Mouse (Mus musculus) liver, embryonic 12.5 days (tissue): ENCODE measurements around the gene Hlcs. TPM values are rescaled to one million over a fixed set of nuclear protein-coding genes. Genes with fewer than 3 reads are reported as not detected.

Experiments
- ATAC-seq: fragments of 200-750 bp; cut with Nextera tagmentation; 2 replicates; pipeline ENCODE4 v1.8.0; 2017; ENCODE audit warnings: moderate number of reproducible peaks, mild to moderate bottlenecking, moderate library complexity
- H3K27ac ChIP-seq: fragments of 300-500 bp; sonication (generic); 2 replicates; pipeline ENCODE4 v1.5.1; 2016; ENCODE audit warnings: mild to moderate bottlenecking
- H3K27me3 ChIP-seq: fragments of 300-500 bp; sonication (generic); replicated peaks from 2 replicates; pipeline ENCODE4 v1.6.1; 2016; ENCODE audit warnings: mild to moderate bottlenecking, moderate library complexity
- H3K36me3 ChIP-seq: fragments of 300-500 bp; sonication (generic); 2 replicates; pipeline ENCODE4 v1.6.1; 2016; ENCODE audit warnings: mild to moderate bottlenecking, moderate library complexity
- H3K4me1 ChIP-seq: fragments of 300-500 bp; sonication (generic); 2 replicates; pipeline ENCODE4 v1.6.1; 2016
- H3K4me2 ChIP-seq: fragments of 300-500 bp; sonication (generic); 2 replicates; pipeline ENCODE4 v1.6.1; 2016; ENCODE audit warnings: mild to moderate bottlenecking, moderate library complexity
- H3K4me3 ChIP-seq: fragments of 300-500 bp; sonication (generic); 2 replicates; pipeline ENCODE4 v1.5.1; 2016; ENCODE audit warnings: mild to moderate bottlenecking, moderate library complexity
- H3K9ac ChIP-seq: fragments of 300-500 bp; sonication (generic); 2 replicates; pipeline ENCODE4 v1.6.1; 2016; ENCODE audit warnings: mild to moderate bottlenecking, moderate library complexity
- H3K9me3 ChIP-seq: fragments of 300-500 bp; sonication (generic); replicated peaks from 2 replicates; pipeline ENCODE4 v1.6.1; 2016; ENCODE audit warnings: mild to moderate bottlenecking, moderate library complexity
- WGBS: fragments of 180-500 bp; shearing (Covaris S2); methylation state at CpG from one replicate; pipeline ENCODE4 v1.1.7; 2016; ENCODE audit not compliant: insufficient replicate concordance; 5-methylcytosine and 5-hydroxymethylcytosine counted together
- polyA plus RNA-seq: library from polyadenylated mRNA; unstranded; fragments of >200 nt; fragmentation: Nextera tagmentation; extraction: Ambion mirVana; gene quantifications from 2 replicates; pipeline ENCODE4 v1.2.1, GENCODE M21; 2016

Hlcs gene
- polyA plus RNA-seq, 1 experiment from 2014 or later = 4.9 TPM

- Histone ChIP-seq H3K4me1 (0 out of 2 replicates have a peak, but pooled peaks cover 7% of the 10 kb centered on the region), H3K9ac (no peak overlapping the region), H3K27ac (no peak overlapping the region), H3K4me2 (no peak overlapping the region), H3K4me3 (no peak overlapping the region), H3K36me3 (no peaks in the 10 kb centered on the region), H3K9me3 (no peaks in the 10 kb centered on the region), H3K27me3 (no peaks in the 10 kb centered on the region)
- WGBS = 82% methylated on average over 10 of the region's 10 CpGs
- ATAC-seq = no peak
Observed at GRCm38 (mm10) chr16:94208826-94209225, 104.5 kb downstream of the Hlcs start.

- no peak overlapping the region for H3K9ac ChIP-seq
- ATAC-seq = no peak
- H3K27ac ChIP-seq = no peak overlapping the region
- no peak overlapping the region for H3K4me2 ChIP-seq
- H3K27me3 ChIP-seq = no peaks in the 10 kb centered on the region
- H3K4me1 ChIP-seq = 0 out of 2 replicates have a peak, but pooled peaks cover 7% of the 10 kb centered on the region
- no peak overlapping the region for H3K4me3 ChIP-seq
- no peaks in the 10 kb centered on the region for H3K36me3 ChIP-seq
- WGBS = 72% methylated on average over 6 of the region's 6 CpGs
- no peaks in the 10 kb centered on the region for H3K9me3 ChIP-seq
Observed at GRCm38 (mm10) chr16:94208152-94208551, 105.2 kb downstream of the Hlcs start.

- H3K4me3 ChIP-seq = no peak overlapping the region
- H3K4me1 ChIP-seq = 0 out of 2 replicates have a peak, but pooled peaks cover 7% of the 10 kb centered on the region
- 66% methylated on average over 26 of the region's 26 CpGs for WGBS
- H3K9me3 ChIP-seq = no peaks in the 10 kb centered on the region
- no peaks in the 10 kb centered on the region for H3K27me3 ChIP-seq
- peak; percentile 54; the same call in 1 of the 2 replicates for ATAC-seq
- H3K9ac ChIP-seq = no peak overlapping the region
- H3K4me2 ChIP-seq = no peak overlapping the region
- no peak overlapping the region for H3K27ac ChIP-seq
- H3K36me3 ChIP-seq = no peaks in the 10 kb centered on the region
Observed at GRCm38 (mm10) chr16:94205528-94206484, 107.6 kb downstream of the Hlcs start.

- H3K27me3 ChIP-seq = no peaks in the 10 kb centered on the region
- 0 out of 2 replicates have a peak, but pooled peaks have one; percentile 37 for ATAC-seq
- no peaks in the 10 kb centered on the region for H3K36me3 ChIP-seq
- 63% methylated on average over 5 of the region's 5 CpGs for WGBS
- H3K9me3 ChIP-seq = no peaks in the 10 kb centered on the region
- H3K4me1 ChIP-seq = 0 out of 2 replicates have a peak, but pooled peaks cover 7% of the 10 kb centered on the region
- no peak overlapping the region for H3K4me3 ChIP-seq
- no peak overlapping the region for H3K27ac ChIP-seq
- H3K4me2 ChIP-seq = no peak overlapping the region
- no peak overlapping the region for H3K9ac ChIP-seq
Observed at GRCm38 (mm10) chr16:94201387-94201786, 112.0 kb downstream of the Hlcs start.

GRCm38 (mm10) chr16:94195913-94196312, 117.5 kb downstream of the Hlcs start:
- no peaks in the 10 kb centered on the region for H3K9me3 ChIP-seq
- 60% methylated on average over 5 of the region's 5 CpGs for WGBS
- H3K4me2 ChIP-seq = no peak overlapping the region
- H3K4me3 ChIP-seq = no peak overlapping the region
- H3K27ac ChIP-seq = no peak overlapping the region
- no peak overlapping the region for H3K9ac ChIP-seq
- H3K36me3 ChIP-seq = no peaks in the 10 kb centered on the region
- no peaks in the 10 kb centered on the region for H3K4me1 ChIP-seq
- H3K27me3 ChIP-seq = no peaks in the 10 kb centered on the region
- no peak for ATAC-seq

- no peak overlapping the region for H3K4me3 ChIP-seq
- no peaks in the 10 kb centered on the region for H3K36me3 ChIP-seq
- H3K4me2 ChIP-seq = no peak overlapping the region
- WGBS = 75% methylated on average over 25 of the region's 25 CpGs
- H3K27ac ChIP-seq = no peak overlapping the region
- H3K9ac ChIP-seq = no peak overlapping the region
- H3K9me3 ChIP-seq = no peaks in the 10 kb centered on the region
- no peak for ATAC-seq
- H3K4me1 ChIP-seq = peaks cover 3% of the 10 kb centered on the region; the same call in 1 of the 2 replicates
- no peaks in the 10 kb centered on the region for H3K27me3 ChIP-seq
Observed at GRCm38 (mm10) chr16:94191379-94192315, 121.7 kb downstream of the Hlcs start.

- Histone ChIP-seq H3K27ac (no peak overlapping the region), H3K9me3 (no peaks in the 10 kb centered on the region), H3K36me3 (no peaks in the 10 kb centered on the region), H3K9ac (no peak overlapping the region), H3K4me1 (peaks cover 8% of the 10 kb centered on the region; the same call in 1 of the 2 replicates), H3K27me3 (peaks cover 5% of the 10 kb centered on the region; the same call in 1 of the 2 replicates), H3K4me3 (no peak overlapping the region), H3K4me2 (no peak overlapping the region)
- ATAC-seq = no peak
- 66% methylated on average over 5 of the region's 5 CpGs for WGBS
Observed at GRCm38 (mm10) chr16:94190256-94190655, 123.1 kb downstream of the Hlcs start.

GRCm38 (mm10) chr16:94186526-94186925, 126.8 kb downstream of the Hlcs start:
- Histone ChIP-seq H3K36me3 (no peaks in the 10 kb centered on the region), H3K27ac (no peak overlapping the region), H3K4me1 (peaks cover 12% of the 10 kb centered on the region), H3K9me3 (no peaks in the 10 kb centered on the region), H3K27me3 (peaks cover 5% of the 10 kb centered on the region), H3K4me3 (no peak overlapping the region), H3K9ac (no peak overlapping the region), H3K4me2 (no peak overlapping the region)
- 73% methylated on average over 12 of the region's 12 CpGs for WGBS
- ATAC-seq = no peak

- ATAC-seq = no peak
- Histone ChIP-seq H3K4me3 (no peak overlapping the region), H3K4me2 (no peak overlapping the region), H3K36me3 (no peaks in the 10 kb centered on the region), H3K27me3 (peaks cover 13% of the 10 kb centered on the region), H3K4me1 (peaks cover 12% of the 10 kb centered on the region), H3K27ac (no peak overlapping the region), H3K9me3 (no peaks in the 10 kb centered on the region), H3K9ac (no peak overlapping the region)
- 25% methylated on average over 16 of the region's 16 CpGs for WGBS
Observed at GRCm38 (mm10) chr16:94185430-94185829, 127.9 kb downstream of the Hlcs start.

- no peak for ATAC-seq
- Histone ChIP-seq H3K4me2 (no peak overlapping the region), H3K4me3 (no peak overlapping the region), H3K36me3 (no peaks in the 10 kb centered on the region), H3K27ac (no peak overlapping the region), H3K9me3 (no peaks in the 10 kb centered on the region), H3K27me3 (peaks cover 34% of the 10 kb centered on the region), H3K4me1 (peaks cover 14% of the 10 kb centered on the region; the same call in 1 of the 2 replicates), H3K9ac (no peak overlapping the region)
- 44% methylated on average over 12 of the region's 12 CpGs for WGBS
Observed at GRCm38 (mm10) chr16:94180122-94180870, 133.1 kb downstream of the Hlcs start.
